Mouse (Mus musculus) lung, embryonic 14.5 days (tissue): ENCODE results near the gene Jmjd1c. TPM values are rescaled to one million over a fixed set of nuclear protein-coding genes. Genes with fewer than 3 reads are reported as not detected.

Experiments used
- ATAC-seq: fragments of 200-750 bp; cut with Nextera tagmentation; 2 replicates; pipeline ENCODE4 v1.8.0; 2017; ENCODE audit warnings: mild to moderate bottlenecking, moderate TSS enrichment, moderate library complexity; ENCODE audit not compliant: insufficient read depth
- DNase-seq: peaks from one replicate; pipeline ENCODE4 v3.0.0-alpha.2; 2015
- H3K27ac ChIP-seq: fragments of 300-500 bp; sonication (generic); 2 replicates; pipeline ENCODE4 v1.5.1; 2014; ENCODE audit warnings: low read depth, mild to moderate bottlenecking, moderate library complexity
- H3K27me3 ChIP-seq: fragments of 300-500 bp; sonication (generic); 2 replicates; pipeline ENCODE4 v1.6.1; 2014; ENCODE audit warnings: low read length, control low read depth; ENCODE audit not compliant: insufficient read depth
- H3K36me3 ChIP-seq: fragments of 300-500 bp; sonication (generic); 2 replicates; pipeline ENCODE4 v1.6.1; 2014; ENCODE audit warnings: control low read depth; ENCODE audit not compliant: insufficient read depth
- H3K4me1 ChIP-seq: fragments of 300-500 bp; sonication (generic); 2 replicates; pipeline ENCODE4 v1.6.1; 2014; ENCODE audit warnings: antibody characterized with exemption, control low read depth; ENCODE audit not compliant: insufficient read depth
- H3K4me2 ChIP-seq: fragments of 300-500 bp; sonication (generic); 2 replicates; pipeline ENCODE4 v1.6.1; 2014; ENCODE audit warnings: mild to moderate bottlenecking
- H3K4me3 ChIP-seq: fragments of 300-500 bp; sonication (generic); 2 replicates; pipeline ENCODE4 v1.5.1; 2014; ENCODE audit warnings: low read depth, low read length
- H3K9ac ChIP-seq: fragments of 300-500 bp; sonication (generic); 2 replicates; pipeline ENCODE4 v1.6.1; 2014
- H3K9me3 ChIP-seq: fragments of 300-500 bp; sonication (generic); 2 replicates; pipeline ENCODE4 v1.6.1; 2016; ENCODE audit warnings: low read depth, low read length, control low read depth
- CTCF ChIP-seq: IDR thresholded peaks from 2 replicates; pipeline ENCODE4 v1.5.1; 2016; ENCODE audit warnings: antibody characterized with exemption, low read depth
- WGBS: fragments of 180-500 bp; shearing (Covaris S2); extraction: QIAGEN DNeasy Blood & Tissue Kit; methylation state at CpG from one replicate; pipeline ENCODE4 v1.1.7; 2014; 5-methylcytosine and 5-hydroxymethylcytosine counted together
- polyA plus RNA-seq: library from polyadenylated mRNA; unstranded; fragments of >200 nt; fragmentation: Nextera tagmentation; extraction: Ambion mirVana; gene quantifications from 2 replicates; pipeline ENCODE4 v1.2.1, GENCODE M21; 2014

Jmjd1c gene
- polyA plus RNA-seq, 1 experiment from 2014 or later: 34.9 TPM

- Histone ChIP-seq H3K4me1 (no peaks in the 10 kb centered on the region), H3K27me3 (no peaks in the 10 kb centered on the region), H3K27ac (no peak overlapping the region), H3K9me3 (no peaks in the 10 kb centered on the region), H3K9ac (no peak overlapping the region), H3K4me3 (no peak overlapping the region), H3K36me3 (peaks cover 34% of the 10 kb centered on the region), H3K4me2 (no peak overlapping the region)
- 61% methylated on average over 1 of the region's 1 CpGs for WGBS
- TF ChIP-seq CTCF: peak; percentile 76
- ATAC-seq (no peak), DNase-seq (peak; percentile 81)
These were observed 168.9 kb downstream of the Jmjd1c start for GRCm38 (mm10) chr10:67264852-67265251.

- Histone ChIP-seq H3K4me3 (no peak overlapping the region), H3K27me3 (no peaks in the 10 kb centered on the region), H3K9me3 (no peaks in the 10 kb centered on the region), H3K27ac (no peak overlapping the region), H3K4me2 (no peak overlapping the region), H3K36me3 (peaks cover 16% of the 10 kb centered on the region), H3K4me1 (no peaks in the 10 kb centered on the region), H3K9ac (no peak overlapping the region)
- ATAC-seq (no peak), DNase-seq (no peak)
- TF ChIP-seq CTCF: no peak
These were observed 180.0 kb downstream of the Jmjd1c start for GRCm38 (mm10) chr10:67275916-67276315.

- WGBS: 60% methylated on average over 8 of the region's 8 CpGs
- DNase-seq (no peak), ATAC-seq (no peak)
- Histone ChIP-seq H3K4me1 (peaks cover 6% of the 10 kb centered on the region; the same call in 1 of the 2 replicates), H3K27ac (no peak overlapping the region), H3K9ac (no peak overlapping the region), H3K36me3 (no peaks in the 10 kb centered on the region), H3K27me3 (no peaks in the 10 kb centered on the region), H3K9me3 (no peaks in the 10 kb centered on the region), H3K4me2 (no peak overlapping the region), H3K4me3 (no peak overlapping the region)
- TF ChIP-seq CTCF: no peak
These were observed 185.9 kb downstream of the Jmjd1c start for GRCm38 (mm10) chr10:67281852-67282251.

GRCm38 (mm10) chr10:67282531-67282930, 186.6 kb downstream of the Jmjd1c start:
- no peak for DNase-seq
- TF ChIP-seq CTCF: no peak
- no peak overlapping the region for H3K27ac ChIP-seq
- 70% methylated on average over 2 of the region's 2 CpGs for WGBS
- H3K4me2 ChIP-seq: no peak overlapping the region
- H3K9me3 ChIP-seq: no peaks in the 10 kb centered on the region
- no peak for ATAC-seq
- no peaks in the 10 kb centered on the region for H3K27me3 ChIP-seq
- no peaks in the 10 kb centered on the region for H3K36me3 ChIP-seq
- no peak overlapping the region for H3K9ac ChIP-seq
- peaks cover 6% of the 10 kb centered on the region; the same call in 1 of the 2 replicates for H3K4me1 ChIP-seq
- H3K4me3 ChIP-seq: no peak overlapping the region

GRCm38 (mm10) chr10:67283516-67283915, 187.6 kb downstream of the Jmjd1c start:
- H3K36me3 ChIP-seq: no peaks in the 10 kb centered on the region
- no peaks in the 10 kb centered on the region for H3K9me3 ChIP-seq
- 63% methylated on average over 9 of the region's 9 CpGs for WGBS
- peak overlapping the region; percentile 91 for H3K4me3 ChIP-seq
- peak overlapping the region; percentile 87 for H3K9ac ChIP-seq
- H3K4me2 ChIP-seq: peak overlapping the region; percentile 77
- no peak for TF ChIP-seq CTCF
- no peaks in the 10 kb centered on the region for H3K27me3 ChIP-seq
- H3K4me1 ChIP-seq: peaks cover 6% of the 10 kb centered on the region; the same call in 1 of the 2 replicates
- DNase-seq (peak; percentile 14), ATAC-seq (no peak)
- H3K27ac ChIP-seq: no peak overlapping the region; the same call in 1 of the 2 replicates

GRCm38 (mm10) chr10:67284311-67284710, 188.4 kb downstream of the Jmjd1c start:
- Histone ChIP-seq H3K36me3 (no peaks in the 10 kb centered on the region), H3K27ac (peak overlapping the region; percentile 79), H3K9me3 (no peaks in the 10 kb centered on the region), H3K4me1 (peaks cover 6% of the 10 kb centered on the region; the same call in 1 of the 2 replicates), H3K27me3 (no peaks in the 10 kb centered on the region), H3K4me3 (peak overlapping the region; percentile 91), H3K9ac (peak overlapping the region; percentile 87), H3K4me2 (peak overlapping the region; percentile 77)
- peak; percentile 32 for ATAC-seq
- WGBS: under 1% methylated on average over 10 of the region's 10 CpGs
- DNase-seq: peak; percentile 84
- no peak for TF ChIP-seq CTCF

GRCm38 (mm10) chr10:67284761-67285175, 188.8 kb downstream of the Jmjd1c start:
- Histone ChIP-seq H3K36me3 (no peaks in the 10 kb centered on the region), H3K27me3 (no peaks in the 10 kb centered on the region), H3K4me3 (peak overlapping the region; percentile 91), H3K4me2 (peak overlapping the region; percentile 77), H3K27ac (peak overlapping the region; percentile 79), H3K4me1 (peaks cover 6% of the 10 kb centered on the region; the same call in 1 of the 2 replicates), H3K9ac (peak overlapping the region; percentile 87), H3K9me3 (no peaks in the 10 kb centered on the region)
- under 1% methylated on average over 29 of the region's 41 CpGs for WGBS
- no peak for TF ChIP-seq CTCF
- peak; percentile 38 for DNase-seq
- peak; percentile 62; the same call in 1 of the 2 replicates for ATAC-seq
